Mouse (Mus musculus) right cerebral cortex, postnatal 10 days (tissue): ENCODE data around the gene Clspn.

Source experiments
- DNase-seq, 2 experiments: peaks; one replicate each; pipeline ENCODE4 v3.0.0; 2021; ENCODE audit warnings: low spot score in 2 of 2

The Clspn gene

GRCm38 (mm10) chr4:126636330-126636729 is 79.6 kb downstream of the Clspn start:
- DNase-seq: no peak

- DNase-seq: no peak
Measured at GRCm38 (mm10) chr4:126637446-126637845, 80.7 kb downstream of the Clspn start.

- peak; percentile 42 to 70 for DNase-seq
Measured at GRCm38 (mm10) chr4:126639339-126639738, 82.6 kb downstream of the Clspn start.

- DNase-seq: peak; percentile 35 to 37
Measured at GRCm38 (mm10) chr4:126641901-126642300, 85.2 kb downstream of the Clspn start.
